Mouse (Mus musculus): ENCODE measurements around the gene Dhx8.

GRCm38 (mm10) chr11:101714012-101714411, 18.7 kb upstream of the Dhx8 start:
- TF ChIP-seq CTCF (IDR thresholded peaks at IDR 0.05; ENCODE audit: low read depth) (no peak), EP300 (IDR thresholded peaks at IDR 0.05; ENCODE audit: low read depth) (no peak)
